Mouse (Mus musculus) hindbrain, embryonic 10.5 days (tissue): ENCODE measurements around the gene Mfap5. TPM values are rescaled to one million over a fixed set of nuclear protein-coding genes. Genes with fewer than 3 reads are reported as not detected.
A peak's percentile ranks its signal among the peaks of the same experiment; 100 is the strongest.
"Not testable (repeated sequence)": the region's sequence is repeated elsewhere in the genome, so short reads cannot be mapped to it uniquely, and the experiment has no call there.

Experiments
- DNase-seq: peaks from one replicate; pipeline ENCODE4 v3.0.0-alpha.2; 2017; ENCODE audit warnings: low spot score
- H3K27ac ChIP-seq: fragments of 300-500 bp; sonication (generic); 2 replicates; pipeline ENCODE4 v1.5.1; 2016; ENCODE audit warnings: mild to moderate bottlenecking, moderate library complexity
- H3K27me3 ChIP-seq: fragments of 300-500 bp; sonication (generic); 2 replicates; pipeline ENCODE4 v1.6.1; 2016; ENCODE audit warnings: mild to moderate bottlenecking; ENCODE audit not compliant: poor library complexity, insufficient read depth, severe bottlenecking
- H3K36me3 ChIP-seq: fragments of 300-500 bp; sonication (generic); 2 replicates; pipeline ENCODE4 v1.6.1; 2016; ENCODE audit warnings: mild to moderate bottlenecking, moderate library complexity
- H3K4me1 ChIP-seq: fragments of 300-500 bp; sonication (generic); replicated peaks from 2 replicates; pipeline ENCODE4 v1.6.1; 2016; ENCODE audit warnings: mild to moderate bottlenecking
- H3K4me3 ChIP-seq: fragments of 300-500 bp; sonication (generic); 2 replicates; pipeline ENCODE4 v1.5.1; 2016; ENCODE audit warnings: mild to moderate bottlenecking, moderate library complexity
- H3K9me3 ChIP-seq: fragments of 300-500 bp; sonication (generic); 2 replicates; pipeline ENCODE4 v1.6.1; 2016; ENCODE audit warnings: mild to moderate bottlenecking, moderate library complexity
- WGBS: fragments of 180-500 bp; shearing (Covaris S2); methylation state at CpG from one replicate; pipeline ENCODE4 v1.1.7; 2016; 5-methylcytosine and 5-hydroxymethylcytosine counted together
- polyA plus RNA-seq: library from polyadenylated mRNA; unstranded; fragments of >200 nt; fragmentation: Nextera tagmentation; extraction: Ambion mirVana; gene quantifications from 2 replicates; pipeline ENCODE4 v1.2.1, GENCODE M21; 2016

The Mfap5 gene
- polyA plus RNA-seq: 0.40 and 1.1 TPM in 2 replicates

DNA sequence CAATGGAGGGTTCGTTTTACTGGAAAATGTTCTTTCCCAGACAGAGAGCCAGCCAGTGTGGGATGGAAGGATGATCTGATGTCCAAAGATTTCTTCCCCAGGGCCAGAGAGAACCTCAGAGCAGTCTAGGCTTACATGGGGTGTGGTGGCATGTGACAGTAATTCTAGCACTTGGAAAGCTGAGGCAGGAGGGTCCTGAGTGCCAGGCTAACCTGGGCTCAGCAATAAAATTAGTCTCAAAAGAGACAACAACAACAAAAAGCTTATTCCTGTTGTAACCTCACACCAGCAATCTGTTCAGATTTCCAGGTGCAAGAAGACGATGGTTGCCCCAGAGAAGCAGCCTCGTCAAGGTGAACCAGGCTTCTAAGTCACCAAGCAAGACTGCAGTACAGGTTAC, at the start of gene Mfap5:
Mfap5 (plus strand) TSS at position 301 of the 400 bp plus-strand sequence.
- H3K27ac ChIP-seq: no peak within 1 kb of the TSS
- no peak within 1 kb of the TSS for H3K4me3 ChIP-seq
- H3K27me3 ChIP-seq: no peaks in the 10 kb centered on the region
- no peaks in the 10 kb centered on the region for H3K9me3 ChIP-seq
- H3K4me1 ChIP-seq: no peaks in the 10 kb centered on the region
- no peaks in the 10 kb centered on the region for H3K36me3 ChIP-seq
- WGBS: 87% methylated on average over 3 of the region's 3 CpGs
- no peak for DNase-seq

- no peak overlapping the region for H3K27ac ChIP-seq
- H3K27me3 ChIP-seq: no peaks in the 10 kb centered on the region
- no peak for DNase-seq
- H3K36me3 ChIP-seq: peaks cover 91% of the 10 kb centered on the region
- H3K9me3 ChIP-seq: no peaks in the 10 kb centered on the region
- 93% methylated on average over 8 of the region's 8 CpGs for WGBS
- no peaks in the 10 kb centered on the region for H3K4me1 ChIP-seq
- H3K4me3 ChIP-seq: no peak overlapping the region
Measured at GRCm38 (mm10) chr6:122458946-122459693, 46.5 kb upstream of the Mfap5 start.

DNA sequence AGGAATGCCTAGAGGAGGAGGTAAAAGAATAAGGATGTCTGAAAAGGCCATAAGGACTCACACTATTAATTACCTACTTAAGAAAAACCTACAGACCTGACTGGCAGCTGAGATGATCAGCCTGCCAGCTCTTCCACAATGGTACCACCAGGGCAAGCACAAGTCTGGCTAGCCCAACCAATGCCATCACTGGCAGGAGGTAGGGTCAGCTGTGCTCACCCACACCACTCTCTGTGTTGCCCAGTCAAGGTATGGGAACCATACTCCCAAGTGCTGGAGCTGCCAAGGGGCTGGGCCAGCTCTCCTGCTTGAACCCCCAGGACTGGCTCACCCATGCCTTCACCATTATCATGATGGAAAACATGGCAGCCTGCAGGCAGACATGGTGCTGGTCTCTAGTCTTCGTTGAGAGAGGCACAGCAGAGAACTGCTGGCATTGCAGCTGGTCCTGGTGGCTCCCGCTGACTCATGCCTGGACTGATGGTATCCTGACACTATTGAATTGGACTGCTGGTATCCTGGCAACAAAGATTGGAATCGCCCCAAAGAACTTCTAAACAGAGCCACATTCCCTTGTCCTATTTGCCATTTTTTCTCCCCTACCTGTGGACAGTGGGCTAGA, 39.4 kb upstream of the Mfap5 start:
- no peaks in the 10 kb centered on the region for H3K4me1 ChIP-seq
- WGBS: 78% methylated on average over 3 of the region's 3 CpGs
- no peak overlapping the region for H3K4me3 ChIP-seq
- peaks cover 98% of the 10 kb centered on the region for H3K36me3 ChIP-seq
- no peaks in the 10 kb centered on the region for H3K9me3 ChIP-seq
- H3K27me3 ChIP-seq: no peaks in the 10 kb centered on the region
- H3K27ac ChIP-seq: no peak overlapping the region
- no peak for DNase-seq

GRCm38 (mm10) chr6:122469030-122469640, 36.5 kb upstream of the Mfap5 start:
- no peak for DNase-seq
- H3K4me3 ChIP-seq: no peak overlapping the region
- no peaks in the 10 kb centered on the region for H3K27me3 ChIP-seq
- H3K9me3 ChIP-seq: no peaks in the 10 kb centered on the region
- H3K36me3 ChIP-seq: peaks cover 88% of the 10 kb centered on the region
- no peaks in the 10 kb centered on the region for H3K4me1 ChIP-seq
- WGBS: 95% methylated on average over 15 of the region's 15 CpGs
- no peak overlapping the region for H3K27ac ChIP-seq

DNA sequence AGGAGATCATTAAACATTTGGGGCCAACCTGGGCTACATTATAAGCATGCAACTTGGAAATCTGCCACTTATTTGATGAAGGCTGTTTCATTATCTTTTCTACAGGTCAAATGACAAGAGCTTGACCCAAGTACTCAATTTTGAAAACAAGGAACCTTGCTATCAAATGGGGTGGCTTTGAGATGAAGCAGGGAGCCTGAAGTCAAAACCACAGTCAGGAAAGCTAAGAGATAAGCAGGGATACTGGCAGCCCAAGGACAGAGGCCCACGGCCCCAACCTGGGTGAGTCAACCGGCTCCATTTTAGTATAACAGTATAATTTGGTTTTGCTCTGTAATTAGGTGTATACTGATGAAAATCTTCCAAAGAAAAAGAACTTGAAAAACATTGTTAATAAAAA, 35.4 kb upstream of the Mfap5 start:
- Histone ChIP-seq H3K27ac (no peak overlapping the region), H3K4me3 (no peak overlapping the region), H3K27me3 (no peaks in the 10 kb centered on the region), H3K4me1 (no peaks in the 10 kb centered on the region), H3K36me3 (peaks cover 78% of the 10 kb centered on the region), H3K9me3 (no peaks in the 10 kb centered on the region)
- WGBS: 98% methylated on average over 2 of the region's 2 CpGs
- no peak for DNase-seq

- H3K4me1 ChIP-seq, H3K27ac ChIP-seq, H3K27me3 ChIP-seq, H3K9me3 ChIP-seq, H3K4me3 ChIP-seq, DNase-seq: not testable (repeated sequence)
- peaks cover 66% of the 10 kb centered on the region for H3K36me3 ChIP-seq
- WGBS: 92% methylated on average over 3 of the region's 3 CpGs
Measured at GRCm38 (mm10) chr6:122471461-122471860, 34.2 kb upstream of the Mfap5 start.

DNA sequence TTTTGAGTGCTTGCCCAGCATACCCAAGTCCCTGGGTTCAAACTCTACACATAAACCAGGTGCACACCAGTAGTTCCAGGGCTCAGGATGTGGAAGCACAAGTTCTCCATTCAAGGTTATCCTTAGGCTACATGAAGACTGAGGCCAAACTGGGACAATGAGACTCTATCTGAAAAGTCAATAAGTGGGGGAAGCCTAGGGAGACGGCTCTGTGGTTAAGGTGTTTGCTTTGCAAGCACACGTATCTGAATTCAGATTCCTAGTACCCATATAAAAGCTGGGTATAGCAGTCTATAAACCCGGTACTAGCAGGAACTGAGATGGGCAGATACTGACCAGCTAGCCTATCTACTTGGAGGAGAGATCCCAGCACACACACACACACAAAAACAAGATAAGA, 27.6 kb upstream of the Mfap5 start:
- WGBS: 86% methylated on average over 3 of the region's 3 CpGs
- H3K27me3 ChIP-seq: no peaks in the 10 kb centered on the region
- H3K36me3 ChIP-seq: peaks cover 4% of the 10 kb centered on the region; the same call in 1 of the 2 replicates
- DNase-seq: no peak
- H3K4me1 ChIP-seq: no peaks in the 10 kb centered on the region
- no peak overlapping the region for H3K27ac ChIP-seq
- H3K4me3 ChIP-seq: no peak overlapping the region
- H3K9me3 ChIP-seq: no peaks in the 10 kb centered on the region

- H3K27ac ChIP-seq: peak overlapping the region; percentile 95
- H3K36me3 ChIP-seq: peaks cover 8% of the 10 kb centered on the region; the same call in 1 of the 2 replicates
- H3K4me3 ChIP-seq: peak overlapping the region; percentile 76
- peak; percentile 54 for DNase-seq
- WGBS: 2% methylated on average over 75 of the region's 91 CpGs
- peaks cover 15% of the 10 kb centered on the region; the same call in 1 of the 2 replicates for H3K27me3 ChIP-seq
- no peaks in the 10 kb centered on the region for H3K9me3 ChIP-seq
- peaks cover 19% of the 10 kb centered on the region; the same call in 1 of the 2 replicates for H3K4me1 ChIP-seq
Measured at GRCm38 (mm10) chr6:122485401-122486296, 20.0 kb upstream of the Mfap5 start.

DNA sequence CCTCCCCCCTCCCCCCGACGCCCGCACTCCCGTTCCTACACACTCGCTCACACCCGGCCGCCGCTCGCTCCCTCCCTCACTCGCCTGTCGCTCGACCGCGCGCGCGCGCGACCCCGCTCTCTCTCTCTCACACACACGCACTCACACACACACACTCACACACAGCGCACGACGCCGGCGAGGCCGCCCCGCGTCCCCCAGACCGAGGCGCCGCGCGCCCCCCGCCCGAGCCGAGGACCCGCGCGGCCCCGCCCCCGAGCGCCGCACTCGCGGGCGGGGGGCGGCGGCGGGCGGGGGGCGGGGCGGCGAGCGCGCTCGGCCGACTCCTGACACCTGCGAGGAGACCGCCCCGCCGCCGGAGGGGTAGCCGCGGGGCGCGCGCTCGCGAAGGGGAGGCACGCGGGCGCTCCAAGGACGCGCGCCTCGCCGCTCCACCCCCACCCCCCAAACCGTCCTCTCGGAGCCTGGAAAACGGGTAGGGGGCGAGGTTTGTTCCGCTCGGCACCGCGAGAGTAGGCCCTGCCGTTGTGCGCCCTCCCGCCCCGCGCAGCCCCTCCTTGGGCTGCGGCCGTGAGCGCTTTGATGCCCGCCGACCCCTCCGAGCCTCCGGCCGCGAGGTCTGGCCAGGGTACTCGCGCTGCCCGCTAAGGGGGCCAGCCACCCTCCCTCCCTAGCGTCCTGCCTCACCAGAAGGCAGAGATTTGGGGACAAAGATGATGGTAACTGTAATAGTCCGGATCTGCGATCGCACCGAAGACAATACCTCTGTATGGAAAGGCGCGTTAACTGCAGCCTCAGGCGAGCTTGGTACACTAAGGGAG, 19.1 kb upstream of the Mfap5 start:
- WGBS: under 1% methylated on average over 87 of the region's 111 CpGs

DNA sequence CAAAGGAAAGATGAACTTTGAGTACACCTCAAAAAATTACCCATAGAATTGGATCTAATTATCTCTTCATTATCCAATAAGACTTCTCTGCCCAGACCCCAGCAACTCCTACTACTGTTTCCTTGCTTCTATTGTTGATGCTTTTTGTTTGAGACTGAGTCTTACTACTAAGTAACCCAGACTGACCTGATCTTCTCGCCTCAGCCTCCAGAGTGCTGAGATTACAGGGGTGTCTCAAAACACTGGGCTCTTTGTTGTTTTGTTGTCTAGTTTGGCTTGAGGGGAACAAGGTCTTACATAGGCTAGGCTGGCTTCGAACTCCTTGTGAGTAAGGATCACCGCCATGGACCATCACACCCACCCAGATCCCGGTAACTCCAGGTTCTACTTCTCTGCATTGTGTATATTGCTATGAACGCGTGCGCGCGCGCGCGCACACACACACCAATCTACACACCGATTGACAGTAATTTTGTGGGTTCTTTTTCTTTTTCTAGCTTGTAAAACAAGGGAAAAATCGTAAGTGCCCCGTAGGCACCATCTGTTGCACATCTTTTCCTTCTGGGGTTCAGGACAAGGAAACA, 14.6 kb upstream of the Mfap5 start:
- Histone ChIP-seq H3K27ac (peak overlapping the region; percentile 92), H3K4me3 (peak overlapping the region; percentile 50), H3K9me3 (no peaks in the 10 kb centered on the region), H3K27me3 (peaks cover 29% of the 10 kb centered on the region; the same call in 1 of the 2 replicates), H3K36me3 (no peaks in the 10 kb centered on the region), H3K4me1 (peaks cover 48% of the 10 kb centered on the region)
- peak; percentile 43 for DNase-seq
- 27% methylated on average over 15 of the region's 15 CpGs for WGBS

More for the DNA sequence above, 19.1 kb upstream of the Mfap5 start:
- Histone ChIP-seq H3K36me3 (peaks cover 8% of the 10 kb centered on the region; the same call in 1 of the 2 replicates), H3K27me3 (peaks cover 15% of the 10 kb centered on the region; the same call in 1 of the 2 replicates), H3K4me1 (peaks cover 26% of the 10 kb centered on the region), H3K27ac (peak overlapping the region; percentile 95), H3K9me3 (no peaks in the 10 kb centered on the region), H3K4me3 (peak overlapping the region; percentile 76)
- peak; percentile 88 for DNase-seq

DNA sequence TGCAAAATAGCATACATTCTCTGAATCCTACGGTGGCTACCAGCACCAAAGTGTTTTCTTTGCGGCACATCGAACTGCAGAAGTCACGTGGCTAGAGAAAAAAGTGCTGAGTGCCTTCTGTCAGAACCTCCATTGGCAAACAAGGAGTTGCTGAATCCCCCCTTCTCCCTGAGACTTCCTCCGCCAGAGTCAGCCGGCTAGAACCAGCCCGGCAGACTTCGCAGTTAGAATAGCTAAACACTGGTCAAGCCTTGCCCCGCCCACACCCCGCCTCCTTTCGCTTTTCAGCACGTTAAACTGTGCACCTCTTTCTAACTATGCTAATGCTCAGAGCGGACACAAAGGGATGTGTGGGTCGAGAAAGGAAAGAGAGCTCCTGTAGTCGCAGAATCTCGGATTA, 14.1 kb upstream of the Mfap5 start:
- Histone ChIP-seq H3K9me3 (no peaks in the 10 kb centered on the region), H3K36me3 (no peaks in the 10 kb centered on the region), H3K27ac (peak overlapping the region; percentile 92), H3K27me3 (peaks cover 29% of the 10 kb centered on the region; the same call in 1 of the 2 replicates), H3K4me3 (peak overlapping the region; percentile 50), H3K4me1 (peaks cover 51% of the 10 kb centered on the region)
- WGBS: under 1% methylated on average over 16 of the region's 16 CpGs
- DNase-seq: peak; percentile 95
